Mouse (Mus musculus) embryonic facial prominence, embryonic 11.5 days (tissue): Measurements from ENCODE around the gene Srrm3. TPM values are rescaled to one million over a fixed set of nuclear protein-coding genes. Genes with fewer than 3 reads are reported as not detected.

ENCODE experiments used
- ATAC-seq: fragments of 200-750 bp; cut with Nextera tagmentation; replicated peaks from 2 replicates; pipeline ENCODE4 v1.8.0; 2017; ENCODE audit warnings: low read depth; ENCODE audit not compliant: insufficient number of reproducible peaks, low FRiP score, low TSS enrichment
- DNase-seq: peaks from one replicate; pipeline ENCODE4 v3.0.0-alpha.2; 2015; ENCODE audit warnings: low spot score
- H3K27ac ChIP-seq: fragments of 300-500 bp; sonication (generic); replicated peaks from 2 replicates; pipeline ENCODE4 v1.5.1; 2014; ENCODE audit warnings: mild to moderate bottlenecking, low read depth, low read length, control low read depth
- H3K27me3 ChIP-seq: fragments of 300-500 bp; sonication (generic); 2 replicates; pipeline ENCODE4 v1.6.1; 2014; ENCODE audit warnings: mild to moderate bottlenecking, low read length, moderate library complexity, mixed read lengths; ENCODE audit not compliant: control insufficient read depth, insufficient read depth
- H3K36me3 ChIP-seq: fragments of 300-500 bp; sonication (generic); replicated peaks from 2 replicates; pipeline ENCODE4 v1.6.1; 2014; ENCODE audit warnings: low read depth, mild to moderate bottlenecking, low read length, moderate library complexity, mixed read lengths; ENCODE audit not compliant: control insufficient read depth, insufficient read depth
- H3K4me1 ChIP-seq: fragments of 300-500 bp; sonication (generic); 2 replicates; pipeline ENCODE4 v1.6.1; 2014; ENCODE audit warnings: low read length, mixed read lengths; ENCODE audit not compliant: control insufficient read depth, insufficient read depth
- H3K4me2 ChIP-seq: fragments of 300-500 bp; sonication (generic); 2 replicates; pipeline ENCODE4 v1.6.1; 2014; ENCODE audit warnings: low read depth, mild to moderate bottlenecking, control low read depth, low read length, moderate library complexity
- H3K4me3 ChIP-seq: fragments of 300-500 bp; sonication (generic); 2 replicates; pipeline ENCODE4 v1.5.1; 2014; ENCODE audit warnings: low read depth, low read length, control low read depth
- H3K9ac ChIP-seq: fragments of 300-500 bp; sonication (generic); replicated peaks from 2 replicates; pipeline ENCODE4 v1.6.1; 2014; ENCODE audit warnings: mild to moderate bottlenecking, control low read depth, low read length
- H3K9me3 ChIP-seq: fragments of 300-500 bp; sonication (generic); replicated peaks from 2 replicates; pipeline ENCODE4 v1.6.1; 2016; ENCODE audit warnings: mild to moderate bottlenecking, low read length, inconsistent platforms, mixed read lengths; ENCODE audit not compliant: control insufficient read depth
- WGBS: fragments of 180-500 bp; shearing (Covaris S2); extraction: QIAGEN DNeasy Blood & Tissue Kit; methylation state at CpG from one replicate; pipeline ENCODE4 v1.1.7; 2014; 5-methylcytosine and 5-hydroxymethylcytosine counted together
- polyA plus RNA-seq: library from polyadenylated mRNA; unstranded; fragments of >200 nt; fragmentation: Nextera tagmentation; extraction: Ambion mirVana; gene quantifications from 2 replicates; pipeline ENCODE4 v1.2.1, GENCODE M21; 2014

Gene Srrm3
- polyA plus RNA-seq, 1 experiment from 2014 or later = 3.2 TPM

- Histone ChIP-seq H3K4me2 (no peak overlapping the region), H3K9ac (no peak overlapping the region), H3K27me3 (peaks cover 19% of the 10 kb centered on the region), H3K27ac (no peak overlapping the region), H3K9me3 (no peaks in the 10 kb centered on the region), H3K4me1 (no peaks in the 10 kb centered on the region), H3K36me3 (no peaks in the 10 kb centered on the region), H3K4me3 (no peak overlapping the region)
- ATAC-seq (no peak), DNase-seq (no peak)
- whole genome bisulfite sequencing = 56% methylated on average over 9 of the region's 9 CpGs
Observed at GRCm38 (mm10) chr5:135873753-135874152, 67.1 kb downstream of the Srrm3 start.

- DNase-seq = peak; percentile 85
- ATAC-seq = no peak
- Histone ChIP-seq H3K9me3 (no peaks in the 10 kb centered on the region), H3K4me2 (no peak overlapping the region; the same call in 1 of the 2 replicates), H3K27ac (no peak overlapping the region), H3K4me3 (no peak overlapping the region), H3K9ac (no peak overlapping the region), H3K4me1 (no peaks in the 10 kb centered on the region), H3K27me3 (no peaks in the 10 kb centered on the region), H3K36me3 (no peaks in the 10 kb centered on the region)
- 17% methylated on average over 8 of the region's 8 CpGs for WGBS
Observed at GRCm38 (mm10) chr5:135877180-135877579, 70.5 kb downstream of the Srrm3 start.

GRCm38 (mm10) chr5:135877831-135878231 is 71.1 kb downstream of the Srrm3 start:
- peak overlapping the region; percentile 56 for H3K9ac ChIP-seq
- DNase-seq = peak; percentile 86

GRCm38 (mm10) chr5:135879449-135880158 is 72.9 kb downstream of the Srrm3 start:
- ATAC-seq = no peak
- Histone ChIP-seq H3K9me3 (no peaks in the 10 kb centered on the region), H3K4me2 (no peak overlapping the region), H3K4me3 (no peak overlapping the region), H3K4me1 (no peaks in the 10 kb centered on the region), H3K27ac (no peak overlapping the region), H3K27me3 (no peaks in the 10 kb centered on the region), H3K9ac (no peak overlapping the region), H3K36me3 (no peaks in the 10 kb centered on the region)
- no peak for DNase-seq
- 69% methylated on average over 13 of the region's 13 CpGs for WGBS

More at GRCm38 (mm10) chr5:135877831-135878231, 71.1 kb downstream of the Srrm3 start:
- ATAC-seq = no peak
- no peaks in the 10 kb centered on the region for H3K36me3 ChIP-seq
- H3K27me3 ChIP-seq = no peaks in the 10 kb centered on the region
- H3K4me1 ChIP-seq = no peaks in the 10 kb centered on the region
- 2% methylated on average over 16 of the region's 16 CpGs for WGBS
- H3K9me3 ChIP-seq = no peaks in the 10 kb centered on the region
- peak overlapping the region; percentile 28 for H3K4me3 ChIP-seq
- H3K27ac ChIP-seq = no peak overlapping the region
- H3K4me2 ChIP-seq = peak overlapping the region; percentile 48

GRCm38 (mm10) chr5:135884641-135885040 is 78.0 kb downstream of the Srrm3 start:
- 71% methylated on average over 6 of the region's 6 CpGs for WGBS
- no peak for DNase-seq
- ATAC-seq = no peak
- H3K27me3 ChIP-seq = peaks cover 8% of the 10 kb centered on the region
- no peaks in the 10 kb centered on the region for H3K36me3 ChIP-seq
- H3K4me1 ChIP-seq = no peaks in the 10 kb centered on the region; the same call in 1 of the 2 replicates
- H3K9me3 ChIP-seq = no peaks in the 10 kb centered on the region
- H3K4me3 ChIP-seq = no peak overlapping the region
- H3K4me2 ChIP-seq = no peak overlapping the region
- H3K9ac ChIP-seq = no peak overlapping the region
- no peak overlapping the region for H3K27ac ChIP-seq

- Histone ChIP-seq H3K9me3 (no peaks in the 10 kb centered on the region), H3K4me3 (peak within 1 kb of the TSS; percentile 23), H3K27me3 (peaks cover 13% of the 10 kb centered on the region), H3K27ac (no peak within 1 kb of the TSS), H3K9ac (peak within 1 kb of the TSS; percentile 22; the same call in 1 of the 2 replicates), H3K36me3 (no peaks in the 10 kb centered on the region), H3K4me2 (peak within 1 kb of the TSS; percentile 42), H3K4me1 (no peaks in the 10 kb centered on the region; the same call in 1 of the 2 replicates)
- WGBS = 2% methylated on average over 24 of the region's 24 CpGs
- DNase-seq (peak; percentile 59), ATAC-seq (no peak)
Observed at GRCm38 (mm10) chr5:135887675-135888102, 81.0 kb downstream of the Srrm3 start, which contains the start of gene Hspb1. Hspb1 (plus strand) TSS chr5:135887919.

- H3K27me3 ChIP-seq = peaks cover 13% of the 10 kb centered on the region
- H3K27ac ChIP-seq = no peak overlapping the region
- H3K9ac ChIP-seq = 0 out of 2 replicates have a peak overlapping the region, but pooled peaks have one; percentile 22
- 3% methylated on average over 29 of the region's 30 CpGs for WGBS
- DNase-seq (peak; percentile 9), ATAC-seq (0 out of 2 replicates have a peak, but pooled peaks have one; percentile 24)
- H3K4me3 ChIP-seq = peak overlapping the region; percentile 23
- no peaks in the 10 kb centered on the region for H3K36me3 ChIP-seq
- H3K4me1 ChIP-seq = no peaks in the 10 kb centered on the region; the same call in 1 of the 2 replicates
- H3K4me2 ChIP-seq = peak overlapping the region; percentile 25
- H3K9me3 ChIP-seq = no peaks in the 10 kb centered on the region
Observed at GRCm38 (mm10) chr5:135888405-135889215, 81.9 kb downstream of the Srrm3 start.
